In the genomic region with DNA sequence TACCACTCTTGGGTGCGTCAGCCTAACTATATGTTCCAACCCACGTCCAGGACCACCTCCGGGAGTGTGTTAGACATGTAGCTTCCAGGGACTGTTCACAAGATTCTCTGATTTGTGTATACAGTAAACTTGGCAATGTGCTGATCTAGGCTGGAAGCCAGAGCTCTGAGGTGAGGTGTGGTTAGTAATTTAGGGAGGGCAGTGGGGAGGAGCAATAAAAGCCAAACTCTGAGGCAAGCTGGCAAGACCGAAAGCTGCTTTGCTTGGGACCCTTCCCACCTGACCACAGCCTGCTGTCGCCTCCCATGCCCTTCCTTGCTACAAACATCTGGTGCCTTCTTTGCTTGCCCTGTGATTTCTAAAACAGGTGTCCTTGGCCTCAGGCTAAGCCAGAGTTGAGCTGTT, we compare ENCODE assay signal across 13 mouse cellular contexts. TPM values are rescaled to one million over a fixed set of nuclear protein-coding genes. Genes with fewer than 3 reads are reported as not detected.
DNase-seq lines count a peak whose midpoint lies in the region; ATAC-seq and TF ChIP-seq lines count a peak whose summit lies in the region.
"Had no signal": no experiment of that assay in that cellular context is flagged by ENCODE, and none has a peak within 500 bp of the region (broad histone marks: within the 10 kb centered on the region; RNA-seq: fewer than 3 reads in every experiment).

No protein-coding gene starts in this region.

- no peak for TF ChIP-seq EP300 in stomach, postnatal 0 days (optimal IDR thresholded peaks at IDR 0.05)

- peak; percentile 80 for ATAC-seq in limb, embryonic 15.5 days (ENCODE audit: insufficient number of reproducible peaks, low FRiP score, low TSS enrichment, low read depth)
- ATAC-seq in stomach, postnatal 0 days (ENCODE audit: low FRiP score, low TSS enrichment), result no peak
- ATAC-seq: midbrain, embryonic 15.5 days had no signal

- H3K4me3 ChIP-seq in kidney, adult 2 months (ENCODE audit: insufficient read depth, low read depth, low read length), result no peak overlapping the region
- H3K4me3 ChIP-seq in limb, embryonic 15.5 days, result no peak overlapping the region
- no peak overlapping the region for H3K4me3 ChIP-seq in stomach, postnatal 0 days (ENCODE audit: low read depth, low read length)
- no peak overlapping the region for H3K4me3 ChIP-seq in forebrain, embryonic 10.5 days
- H3K4me3 ChIP-seq: heart, adult 2 months; hindbrain, embryonic 12.5 days; layer of hippocampus, adult 2 months; limb, embryonic 12.5 days; midbrain, embryonic 15.5 days had no signal

- no peak overlapping the region for H3K27ac ChIP-seq in kidney, adult 2 months (ENCODE audit: insufficient read depth, low read depth, low read length)
- no peak overlapping the region; the same call in 1 of the 2 replicates for H3K27ac ChIP-seq in limb, embryonic 15.5 days
- H3K27ac ChIP-seq in stomach, postnatal 0 days (replicated peaks), result no peak overlapping the region
- no peak overlapping the region for H3K27ac ChIP-seq in forebrain, embryonic 10.5 days
- H3K27ac ChIP-seq: heart, adult 2 months; hindbrain, embryonic 12.5 days; layer of hippocampus, adult 2 months; limb, embryonic 12.5 days; midbrain, embryonic 15.5 days had no signal

- H3K4me1 ChIP-seq in kidney, adult 2 months (ENCODE audit: control insufficient read depth, insufficient read depth, low read length), result peaks cover 2% of the 10 kb centered on the region
- H3K4me1 ChIP-seq in limb, embryonic 15.5 days, result peaks cover 17% of the 10 kb centered on the region
- H3K4me1 ChIP-seq in stomach, postnatal 0 days (replicated peaks; ENCODE audit: control insufficient read depth, insufficient read depth), result no peaks in the 10 kb centered on the region
- H3K4me1 ChIP-seq in forebrain, embryonic 10.5 days, result peaks cover 6% of the 10 kb centered on the region
- H3K4me1 ChIP-seq: midbrain, embryonic 15.5 days had no signal

- no peak overlapping the region for H3K9ac ChIP-seq in limb, embryonic 15.5 days
- no peak overlapping the region for H3K9ac ChIP-seq in stomach, postnatal 0 days (ENCODE audit: low read length)
- H3K9ac ChIP-seq: hindbrain, embryonic 12.5 days; limb, embryonic 12.5 days; midbrain, embryonic 15.5 days had no signal

- DNase-seq in kidney, adult 2 months, result peak; percentile 57
- no peak for DNase-seq in kidney, postnatal 10 days
- DNase-seq in urinary bladder, adult 18-20 months (ENCODE audit: low spot score in 2 of 2), result peak; percentile 13 to 18
- DNase-seq in urinary bladder, postnatal 4 days (ENCODE audit: low spot score in 2 of 2), result no peak
- DNase-seq in stomach, postnatal 0 days (ENCODE audit: low spot score), result peak; percentile 40
- DNase-seq in embryo, embryonic 9.5 days (ENCODE audit: extremely low spot score), result no peak
- DNase-seq in forebrain, embryonic 10.5 days (ENCODE audit: extremely low spot score, low spot score), result no peak
- DNase-seq: heart, adult 2 months had no signal

- TF ChIP-seq CTCF in kidney, adult 2 months (conservative IDR thresholded peaks at IDR 0.05; ENCODE audit: insufficient read depth, insufficient read length, low read depth, low read length), result no peak
- no peak for TF ChIP-seq CTCF in stomach, postnatal 0 days (IDR thresholded peaks at IDR 0.05; ENCODE audit: low read depth)

- 56% methylated on average over 5 of the region's 5 CpGs for WGBS in kidney, adult 2 months
- 24% methylated on average over 5 of the region's 5 CpGs for WGBS in limb, embryonic 15.5 days
- 39% methylated on average over 5 of the region's 5 CpGs for WGBS in stomach, postnatal 0 days
- 89% methylated on average over 5 of the region's 5 CpGs for WGBS in forebrain, embryonic 10.5 days

- no peak overlapping the region for H3K4me2 ChIP-seq in limb, embryonic 15.5 days
- H3K4me2 ChIP-seq in stomach, postnatal 0 days (replicated peaks; ENCODE audit: low read depth), result no peak overlapping the region
- H3K4me2 ChIP-seq: hindbrain, embryonic 12.5 days; limb, embryonic 12.5 days; midbrain, embryonic 15.5 days had no signal

- H3K27me3 ChIP-seq in kidney, adult 2 months (replicated peaks; ENCODE audit: control insufficient read depth, insufficient read depth, low read length), result no peaks in the 10 kb centered on the region
- H3K27me3 ChIP-seq in limb, embryonic 15.5 days, result no peaks in the 10 kb centered on the region
- no peaks in the 10 kb centered on the region for H3K27me3 ChIP-seq in stomach, postnatal 0 days (ENCODE audit: control insufficient read depth, insufficient read depth, low read length)
- H3K27me3 ChIP-seq in forebrain, embryonic 10.5 days (ENCODE audit: poor library complexity, severe bottlenecking), result peaks cover 6% of the 10 kb centered on the region; the same call in 1 of the 2 replicates
- H3K27me3 ChIP-seq: midbrain, embryonic 15.5 days had no signal

- no peak for TF ChIP-seq POLR2A in kidney, adult 2 months (IDR thresholded peaks at IDR 0.05; ENCODE audit: low read depth, low read length)

- H3K36me3 ChIP-seq in kidney, adult 2 months (ENCODE audit: control insufficient read depth, insufficient read depth, low read length), result no peaks in the 10 kb centered on the region
- H3K36me3 ChIP-seq in limb, embryonic 15.5 days, result no peaks in the 10 kb centered on the region
- H3K36me3 ChIP-seq in stomach, postnatal 0 days (ENCODE audit: control insufficient read depth, insufficient read depth, low read length), result no peaks in the 10 kb centered on the region
- no peaks in the 10 kb centered on the region for H3K36me3 ChIP-seq in forebrain, embryonic 10.5 days (replicated peaks)
- H3K36me3 ChIP-seq: hindbrain, embryonic 12.5 days; limb, embryonic 12.5 days; midbrain, embryonic 15.5 days had no signal

- H3K9me3 ChIP-seq in limb, embryonic 15.5 days, result no peaks in the 10 kb centered on the region
- no peaks in the 10 kb centered on the region for H3K9me3 ChIP-seq in stomach, postnatal 0 days (ENCODE audit: control insufficient read depth, low read length)
- no peaks in the 10 kb centered on the region for H3K9me3 ChIP-seq in forebrain, embryonic 10.5 days
- H3K9me3 ChIP-seq: hindbrain, embryonic 12.5 days; limb, embryonic 12.5 days; midbrain, embryonic 15.5 days had no signal

RNA-seq across cellular contexts. Expression of a gene that starts 19.9 kb away (rescaled TPM):
- polyA plus RNA-seq in kidney, adult 2 months (2012; rRNA removed), result 119 and 151 TPM in 2 replicates
- 0.51 TPM in 2 replicates for polyA plus RNA-seq in limb, embryonic 15.5 days (2015; fragmentation: Nextera tagmentation; extraction: Ambion mirVana)
- polyA plus RNA-seq in stomach, postnatal 0 days (2015; fragmentation: Nextera tagmentation; extraction: Ambion mirVana), result 0.31 and 0.36 TPM in 2 replicates
- 0.61 and 0.66 TPM in 2 replicates for polyA plus RNA-seq in forebrain, embryonic 10.5 days (2016; fragmentation: Nextera tagmentation; extraction: Ambion mirVana)

RNA-seq across cellular contexts. Expression of a gene that starts 38.7 kb away (rescaled TPM):
- 190 and 252 TPM in 2 replicates for polyA plus RNA-seq in kidney, adult 2 months (2012; rRNA removed)
- 0.16 and 0.70 TPM in 2 replicates for polyA plus RNA-seq in limb, embryonic 15.5 days (2015; fragmentation: Nextera tagmentation; extraction: Ambion mirVana)
- polyA plus RNA-seq in stomach, postnatal 0 days (2015; fragmentation: Nextera tagmentation; extraction: Ambion mirVana), result 6.0 and 7.2 TPM in 2 replicates
- polyA plus RNA-seq in forebrain, embryonic 10.5 days (2016; fragmentation: Nextera tagmentation; extraction: Ambion mirVana), result not detected in 2 replicates
- polyA plus RNA-seq: limb, embryonic 12.5 days; midbrain, embryonic 15.5 days had no signal

Comparison
In these comparisons a context has a peak if more than half of its experiments do, and no peak if none do; other contexts are left out.
1. DNase-seq: peak in kidney, adult 2 months (single experiment), urinary bladder, adult 18-20 months (2 of 2) and stomach, postnatal 0 days (single experiment); none in kidney, postnatal 10 days (single experiment), urinary bladder, postnatal 4 days (0 of 2), embryo, embryonic 9.5 days (single experiment) and forebrain, embryonic 10.5 days (single experiment).
2. RNA of a gene that starts 19.9 kb away (polyA plus RNA-seq): 119 to 151 TPM in kidney, adult 2 months; 0.61 to 0.66 TPM in forebrain, embryonic 10.5 days, 0.51 TPM in limb, embryonic 15.5 days and 0.31 to 0.36 TPM in stomach, postnatal 0 days; every median in the first group is over 10 times any median in the second.
3. RNA of a gene that starts 38.7 kb away (polyA plus RNA-seq): 190 to 252 TPM in kidney, adult 2 months; 6.0 to 7.2 TPM in stomach, postnatal 0 days, 0.16 to 0.70 TPM in limb, embryonic 15.5 days and not detected in forebrain, embryonic 10.5 days; every median in the first group is over 10 times any median in the second.